In the genomic region with DNA sequence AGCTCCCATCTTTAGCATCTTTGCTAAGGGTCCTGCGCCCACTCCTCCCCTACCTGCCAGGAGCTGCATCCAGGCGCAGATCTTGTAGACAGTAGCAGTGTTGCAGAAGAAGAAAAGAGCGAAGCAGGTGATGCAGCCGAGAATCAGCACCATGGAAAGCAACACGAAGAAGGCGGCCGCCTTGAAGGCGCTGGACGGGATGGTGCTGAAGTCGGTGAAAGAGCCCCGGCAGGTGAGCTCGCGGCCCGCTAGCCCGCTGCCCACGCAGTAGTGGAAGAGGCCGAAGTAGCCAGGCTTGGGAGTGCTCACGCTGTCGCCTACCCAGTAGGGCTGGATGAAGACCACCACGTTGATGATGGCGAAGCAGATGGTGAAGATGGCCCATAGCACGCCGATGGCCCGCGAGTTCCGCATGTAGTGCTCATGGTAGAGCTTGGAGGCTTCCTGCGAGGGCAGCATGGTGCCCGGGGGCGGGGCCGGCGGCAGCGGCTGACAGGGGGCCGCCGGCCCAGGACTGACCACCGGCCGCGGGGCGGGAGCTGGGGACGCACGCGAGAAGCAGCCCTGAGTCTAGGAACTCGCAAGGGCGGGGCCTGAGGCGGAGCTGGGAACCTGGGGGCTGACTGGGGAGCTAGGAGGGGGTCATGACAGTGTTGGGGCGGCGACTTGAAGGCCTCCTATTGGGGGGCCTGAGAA, we compare ENCODE assay signal across 9 mouse cellular contexts. TPM values are rescaled to one million over a fixed set of nuclear protein-coding genes. Genes with fewer than 3 reads are reported as not detected.
DNase-seq lines count a peak whose midpoint lies in the region; ATAC-seq and TF ChIP-seq lines count a peak whose summit lies in the region.
"Had no signal": no experiment of that assay in that cellular context is flagged by ENCODE, and none has a peak within 500 bp of the region (broad histone marks: within the 10 kb centered on the region; RNA-seq: fewer than 3 reads in every experiment).

No protein-coding gene starts in this region.

- no peak for ATAC-seq in heart, embryonic 13.5 days (ENCODE audit: extremely low read depth, insufficient number of reproducible peaks, low FRiP score, low TSS enrichment)
- ATAC-seq in Patski: no peak
- peak; percentile 76 for ATAC-seq in hindbrain, embryonic 11.5 days (ENCODE audit: low FRiP score)
- ATAC-seq in limb, embryonic 15.5 days (ENCODE audit: insufficient number of reproducible peaks, low FRiP score, low TSS enrichment, low read depth): no peak

- TF ChIP-seq POLR2A in olfactory bulb, adult 2 months (IDR thresholded peaks at IDR 0.05; ENCODE audit: insufficient read depth, low read depth, low read length): no peak

- H3K27ac ChIP-seq in heart, embryonic 13.5 days (replicated peaks): no peak overlapping the region
- no peak overlapping the region; the same call in 1 of the 2 replicates for H3K27ac ChIP-seq in hindbrain, embryonic 11.5 days (ENCODE audit: low read depth, low read length)
- H3K27ac ChIP-seq in limb, embryonic 15.5 days: no peak overlapping the region
- H3K27ac ChIP-seq in olfactory bulb, adult 2 months (ENCODE audit: insufficient read depth, low read depth, low read length): no peak overlapping the region
- H3K27ac ChIP-seq: macrophage had no signal

- in situ Hi-C loops in Patski (cut with MboI; ENCODE audit: low pct_unique_long_range_greater_than_20kb): no loop called here

- POLR2A ChIA-PET in Patski (lab: Charles Lee): no interaction called here

- H3K36me3 ChIP-seq in heart, embryonic 13.5 days: no peaks in the 10 kb centered on the region
- no peaks in the 10 kb centered on the region for H3K36me3 ChIP-seq in hindbrain, embryonic 11.5 days (ENCODE audit: control insufficient read depth, insufficient read depth, low read length)
- no peaks in the 10 kb centered on the region for H3K36me3 ChIP-seq in limb, embryonic 15.5 days

- CTCF ChIA-PET in Patski (lab: Charles Lee): interaction anchor here (0.8 to 1.2 kb wide), 2 partner anchors 10 to 17 kb away, joined by 3 to 6 read pairs; no protein-coding TSS in a partner anchor

- H3K9me3 ChIP-seq in heart, embryonic 13.5 days: no peaks in the 10 kb centered on the region
- no peaks in the 10 kb centered on the region for H3K9me3 ChIP-seq in hindbrain, embryonic 11.5 days (ENCODE audit: control insufficient read depth, low read length)
- no peaks in the 10 kb centered on the region for H3K9me3 ChIP-seq in limb, embryonic 15.5 days

- peaks cover 70% of the 10 kb centered on the region for H3K27me3 ChIP-seq in heart, embryonic 13.5 days (replicated peaks)
- H3K27me3 ChIP-seq in Patski: peaks cover 22% of the 10 kb centered on the region
- peaks cover 4% of the 10 kb centered on the region; the same call in 1 of the 2 replicates for H3K27me3 ChIP-seq in hindbrain, embryonic 11.5 days (ENCODE audit: control insufficient read depth, insufficient read depth, low read length)
- peaks cover 54% of the 10 kb centered on the region for H3K27me3 ChIP-seq in limb, embryonic 15.5 days

- DNase-seq in heart, adult 8-10 months (ENCODE audit: low spot score): no peak
- peak; percentile 2 for DNase-seq in Patski (ENCODE audit: low read depth, low spot score)
- peak; percentile 73 for DNase-seq in embryo, embryonic 10.5 days (ENCODE audit: low spot score)
- DNase-seq in hindbrain, embryonic 11.5 days (ENCODE audit: low spot score): peak; percentile 59
- DNase-seq in gastrocnemius, postnatal 36 days: no peak

- peak overlapping the region; percentile 21 for H3K4me3 ChIP-seq in heart, embryonic 13.5 days
- peak overlapping the region; percentile 61 for H3K4me3 ChIP-seq in hindbrain, embryonic 11.5 days (ENCODE audit: low read depth, low read length)
- peak overlapping the region; percentile 4; the same call in 1 of the 2 replicates for H3K4me3 ChIP-seq in limb, embryonic 15.5 days
- H3K4me3 ChIP-seq in olfactory bulb, adult 2 months (ENCODE audit: insufficient read depth, low read depth, low read length): peak overlapping the region; percentile 57

- H3K9ac ChIP-seq in heart, embryonic 13.5 days: no peak overlapping the region
- peak overlapping the region; percentile 88 for H3K9ac ChIP-seq in hindbrain, embryonic 11.5 days (ENCODE audit: low read depth, low read length)
- no peak overlapping the region for H3K9ac ChIP-seq in limb, embryonic 15.5 days

- H3K4me1 ChIP-seq in heart, embryonic 13.5 days: peaks cover 13% of the 10 kb centered on the region
- peaks cover 5% of the 10 kb centered on the region; the same call in 1 of the 2 replicates for H3K4me1 ChIP-seq in hindbrain, embryonic 11.5 days (replicated peaks; ENCODE audit: control insufficient read depth, insufficient read depth, low read length)
- peaks cover 14% of the 10 kb centered on the region for H3K4me1 ChIP-seq in limb, embryonic 15.5 days
- H3K4me1 ChIP-seq in olfactory bulb, adult 2 months (ENCODE audit: control insufficient read depth, insufficient read depth, low read length): peaks cover 7% of the 10 kb centered on the region

- peak overlapping the region; percentile 46; the same call in 1 of the 2 replicates for H3K4me2 ChIP-seq in heart, embryonic 13.5 days
- H3K4me2 ChIP-seq in hindbrain, embryonic 11.5 days (replicated peaks; ENCODE audit: low read depth, low read length): peak overlapping the region; percentile 97
- peak overlapping the region; percentile 33 for H3K4me2 ChIP-seq in limb, embryonic 15.5 days

- WGBS in heart, embryonic 13.5 days: 3% methylated on average over 46 of the region's 46 CpGs
- WGBS in hindbrain, embryonic 11.5 days: 2% methylated on average over 44 of the region's 46 CpGs
- WGBS in limb, embryonic 15.5 days: 4% methylated on average over 46 of the region's 46 CpGs
- WGBS in olfactory bulb, adult 2 months: 2% methylated on average over 46 of the region's 46 CpGs

- TF ChIP-seq CTCF in Patski (IDR thresholded peaks at IDR 0.05): no peak
- no peak for TF ChIP-seq CTCF in olfactory bulb, adult 2 months (IDR thresholded peaks at IDR 0.05; ENCODE audit: insufficient read depth, low read depth, low read length)

- intact Hi-C loops in gastrocnemius, postnatal 36 days (cut with DNase I): no loop called here

RNA-seq across cellular contexts. Expression of gene Lhfpl4, which starts 1.3 kb away (rescaled TPM):
- 0.36 and 0.62 TPM in 2 replicates for polyA plus RNA-seq in heart, embryonic 13.5 days (2015; fragmentation: Nextera tagmentation; extraction: Ambion mirVana)
- under 1 TPM; 0.29 to 0.59 (median 0.32) TPM for total RNA-seq in heart, adult 8-10 months (2022)
- polyA plus RNA-seq in Patski (2021): 17.7 TPM
- polyA plus RNA-seq in hindbrain, embryonic 11.5 days (2014; fragmentation: Nextera tagmentation; extraction: Ambion mirVana): 7.0 and 7.9 TPM in 2 replicates
- 0.46 and 0.92 TPM in 2 replicates for polyA plus RNA-seq in limb, embryonic 15.5 days (2015; fragmentation: Nextera tagmentation; extraction: Ambion mirVana)
- not detected in 2 replicates for polyA plus RNA-seq in olfactory bulb, adult 2 months (2012; ENCODE audit: insufficient read depth, insufficient read length, low replicate concordance, missing spikeins)
- total RNA-seq in gastrocnemius, postnatal 36 days (2021): under 1 TPM; 0.22 to 0.48 TPM
- polyA plus RNA-seq: macrophage had no signal

RNA-seq across cellular contexts. Expression of gene Mtmr14, which starts 43.7 kb away (rescaled TPM):
- polyA plus RNA-seq in heart, embryonic 13.5 days (2015; fragmentation: Nextera tagmentation; extraction: Ambion mirVana): 23.5 and 23.6 TPM in 2 replicates
- total RNA-seq in heart, adult 8-10 months (2022): 10 to 100 TPM; 15.1 to 18.3 (median 16.5) TPM
- polyA plus RNA-seq in Patski (2021): 34.8 TPM
- polyA plus RNA-seq in hindbrain, embryonic 11.5 days (2014; fragmentation: Nextera tagmentation; extraction: Ambion mirVana): 44.7 and 46.8 TPM in 2 replicates
- polyA plus RNA-seq in limb, embryonic 15.5 days (2015; fragmentation: Nextera tagmentation; extraction: Ambion mirVana): 29.1 and 29.7 TPM in 2 replicates
- not detected in 2 replicates for polyA plus RNA-seq in olfactory bulb, adult 2 months (2012; ENCODE audit: insufficient read depth, insufficient read length, low replicate concordance, missing spikeins)
- 10 to 100 TPM; 13.4 to 15.2 TPM for total RNA-seq in gastrocnemius, postnatal 36 days (2021)

Comparison
In these comparisons a context has a peak if more than half of its experiments do, and no peak if none do; other contexts are left out.
1. H3K4me2 ChIP-seq: peak in every context shown above with its lines; median percentile 97 in hindbrain, embryonic 11.5 days; 46 in heart, embryonic 13.5 days; 33 in limb, embryonic 15.5 days.
2. H3K4me3 ChIP-seq: peak in every context shown above with its lines; median percentile 61 in hindbrain, embryonic 11.5 days; 57 in olfactory bulb, adult 2 months; 21 in heart, embryonic 13.5 days; 4 in limb, embryonic 15.5 days.
3. DNase-seq: peak in Patski (single experiment), embryo, embryonic 10.5 days (single experiment) and hindbrain, embryonic 11.5 days (single experiment); none in heart, adult 8-10 months (single experiment) and gastrocnemius, postnatal 36 days (0 of 2).